Mouse (Mus musculus) WW6 (cell line): Measurements from ENCODE around the gene Pparg.
A peak's percentile ranks its signal among the peaks of the same experiment; 100 is the strongest.

Source experiments
- DNase-seq: peaks from one replicate; pipeline ENCODE4 v3.0.0-alpha.2; 2013; ENCODE audit warnings: low read depth, low spot score

Pparg gene

DNA sequence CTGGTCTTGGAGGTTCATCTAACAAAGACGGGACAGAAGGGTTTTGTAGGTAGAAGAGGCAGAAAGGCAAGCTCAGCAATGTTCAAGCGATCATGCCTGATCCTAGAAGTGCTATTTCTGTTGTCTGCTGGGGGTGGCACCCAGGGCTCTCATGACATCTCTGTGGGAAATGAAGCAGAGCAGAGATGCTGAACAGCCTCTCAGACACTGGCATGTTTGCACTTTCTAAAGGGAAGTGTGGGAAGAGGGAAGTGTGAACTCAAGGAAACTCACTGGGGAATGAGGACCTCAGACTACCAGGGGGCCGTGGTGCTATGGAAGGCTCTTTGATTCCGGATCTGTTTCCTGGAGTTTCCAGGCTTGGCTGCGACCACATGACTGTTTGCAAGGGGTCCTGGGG lies 144.2 kb downstream of the Pparg start:
- DNase-seq = no peak

DNA sequence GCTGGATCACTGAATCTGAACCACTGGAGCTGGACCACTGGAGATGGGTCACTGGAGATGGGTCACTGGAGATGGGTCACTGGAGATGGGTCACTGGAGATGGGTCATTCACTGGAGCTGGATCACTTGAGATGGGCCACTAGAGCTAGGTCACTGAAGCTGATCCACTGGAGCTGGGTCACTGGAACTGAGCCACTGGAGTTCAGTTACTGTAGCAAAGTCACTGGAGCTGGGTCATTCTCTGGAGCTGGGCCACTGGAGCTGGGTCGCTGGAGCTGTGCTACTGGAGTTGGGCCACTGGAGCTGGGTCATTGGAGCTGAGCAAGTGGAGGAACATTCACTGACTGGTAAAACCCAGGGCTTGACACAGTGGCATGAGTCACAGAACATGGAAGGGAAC lies 145.7 kb downstream of the Pparg start:
- no peak for DNase-seq

GRCm38 (mm10) chr6:115511447-115511846 lies 150.7 kb downstream of the Pparg start:
- no peak for DNase-seq

- no peak for DNase-seq
Measured at GRCm38 (mm10) chr6:115513207-115513606, 152.5 kb downstream of the Pparg start.

DNA sequence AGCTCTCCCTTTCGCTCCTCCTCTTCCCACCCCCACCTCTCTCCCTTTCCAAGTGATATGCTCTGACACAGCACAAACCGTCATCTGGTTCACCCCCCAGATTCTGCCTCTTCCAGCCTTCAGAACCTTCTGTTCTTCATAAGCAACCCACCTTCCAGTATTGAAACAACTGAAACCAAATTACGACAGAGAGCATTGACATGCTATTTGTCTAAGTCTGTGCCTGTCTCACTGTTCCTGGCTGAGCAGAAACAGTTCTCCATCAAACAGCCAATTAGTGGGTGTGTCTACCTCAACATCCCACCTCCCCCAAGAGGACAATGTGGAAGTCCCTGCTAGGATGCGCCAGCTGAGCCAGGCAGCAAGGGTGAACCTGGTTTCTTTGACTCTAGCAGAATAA lies 157.2 kb downstream of the Pparg start:
- no peak for DNase-seq

- no peak for DNase-seq
Measured at GRCm38 (mm10) chr6:115518352-115518751, 157.6 kb downstream of the Pparg start.

GRCm38 (mm10) chr6:115519275-115519699 lies 158.5 kb downstream of the Pparg start:
- DNase-seq = no peak

- no peak for DNase-seq
Measured at GRCm38 (mm10) chr6:115521923-115522322, 161.2 kb downstream of the Pparg start.

GRCm38 (mm10) chr6:115522691-115523146 lies 162.0 kb downstream of the Pparg start:
- DNase-seq = no peak

DNA sequence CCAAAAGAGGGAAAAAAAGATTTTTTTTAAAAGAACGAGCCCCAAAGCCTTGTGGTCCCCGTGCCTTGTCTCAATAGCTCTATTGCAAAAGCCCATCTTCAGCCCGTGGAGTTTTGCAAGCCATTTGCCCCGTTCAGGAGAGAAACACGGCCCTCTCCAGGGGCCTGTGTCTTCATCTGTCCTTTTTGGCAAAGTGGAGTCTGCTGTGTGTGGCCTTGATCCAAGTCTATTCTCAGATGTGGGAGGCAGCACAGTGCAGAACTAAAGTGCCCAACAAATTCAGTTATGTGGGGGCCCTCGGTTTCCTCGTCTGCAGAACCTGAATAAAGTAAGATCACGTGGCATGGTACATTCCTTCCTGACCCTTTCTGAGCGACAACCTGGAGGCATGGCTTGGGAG lies 162.4 kb downstream of the Pparg start:
- DNase-seq = no peak

DNA sequence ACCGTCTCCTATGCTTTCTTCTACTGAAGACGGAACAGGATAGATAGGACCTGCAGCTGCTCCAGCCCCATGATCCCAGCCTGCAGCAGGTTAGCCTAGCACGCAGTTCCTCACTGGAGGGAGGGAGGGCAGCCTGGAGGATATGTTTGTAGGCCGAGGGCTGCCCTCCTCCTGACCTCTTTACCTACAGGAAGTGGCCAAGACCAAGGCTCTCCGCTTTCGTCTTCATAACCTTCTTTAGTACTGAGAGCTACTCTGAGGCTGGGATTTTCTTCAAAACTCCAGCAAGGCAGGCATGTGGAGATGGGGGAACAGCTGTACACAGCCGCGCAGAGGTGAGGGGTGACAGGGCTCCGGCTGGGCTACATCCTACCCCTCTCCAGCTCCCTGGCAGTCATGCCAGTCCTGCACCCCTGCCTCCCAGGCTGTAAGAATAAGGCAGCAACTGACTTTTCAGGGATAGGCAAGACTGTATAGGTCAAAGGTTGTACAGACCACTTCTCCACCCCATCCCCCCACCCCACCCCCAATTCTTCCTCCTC lies 163.8 kb downstream of the Pparg start:
- DNase-seq = no peak

GRCm38 (mm10) chr6:115527418-115527817 lies 166.7 kb downstream of the Pparg start:
- DNase-seq = no peak

- no peak for DNase-seq
Measured at GRCm38 (mm10) chr6:115528372-115528771, 167.6 kb downstream of the Pparg start.

DNA sequence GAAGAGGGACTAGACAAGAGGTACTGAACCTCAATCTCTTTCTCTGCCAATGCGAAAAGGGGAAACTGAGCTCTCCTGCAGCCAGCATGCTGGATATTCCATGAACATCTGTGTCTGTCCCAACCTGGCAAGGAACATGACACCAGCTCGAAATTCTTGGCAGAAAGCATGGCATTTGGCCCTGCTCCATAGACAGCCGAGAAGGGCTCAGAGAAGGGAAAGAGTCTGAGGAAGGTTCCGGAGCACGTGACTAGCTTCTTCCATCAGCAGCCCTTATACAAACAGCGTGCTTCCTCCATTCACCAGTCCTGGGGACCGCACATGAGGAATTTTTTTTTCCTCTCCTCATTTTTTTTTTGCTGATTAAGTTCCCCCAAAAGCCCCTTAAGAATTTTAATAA lies 173.9 kb downstream of the Pparg start:
- no peak for DNase-seq

- DNase-seq = no peak
Measured at GRCm38 (mm10) chr6:115536169-115536568, 175.4 kb downstream of the Pparg start.

DNA sequence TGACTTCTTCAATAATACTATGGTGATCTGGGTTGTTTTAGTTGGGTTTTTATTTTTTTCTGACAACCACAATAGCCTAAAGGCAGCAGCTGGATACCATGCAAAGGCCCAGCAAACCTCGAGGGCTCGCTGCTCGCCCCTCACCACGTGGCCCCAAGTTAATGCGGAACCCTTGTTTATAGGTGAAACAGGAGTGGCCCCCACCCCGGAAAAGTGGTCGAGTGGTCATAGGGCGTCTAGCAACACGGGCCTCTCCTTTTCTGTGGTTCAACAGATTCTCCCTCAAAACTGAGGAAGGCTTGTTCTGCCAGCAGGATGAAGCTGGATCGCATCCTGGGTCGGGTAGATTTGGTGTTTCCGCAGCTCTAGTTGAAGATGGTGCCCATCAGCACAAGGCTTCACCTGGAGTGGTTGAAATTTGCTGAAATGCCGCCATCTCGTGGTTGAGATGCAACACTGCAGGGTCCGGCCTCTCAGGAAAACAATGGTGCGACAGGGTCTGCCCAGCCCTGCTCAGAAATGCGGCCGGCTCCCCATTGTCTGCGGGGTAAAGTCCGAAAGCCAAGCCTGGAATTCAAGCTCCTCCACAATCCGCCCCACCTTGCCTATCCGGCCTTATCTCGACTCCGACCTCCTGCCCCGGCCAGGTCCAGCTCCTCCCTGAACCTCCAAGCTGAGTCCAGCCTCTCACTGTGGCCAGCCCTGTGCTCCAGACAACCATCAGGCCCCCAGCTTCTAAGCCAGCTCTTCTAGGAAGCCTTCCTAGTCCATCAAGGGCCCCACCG lies 178.1 kb downstream of the Pparg start:
- peak; percentile 92 for DNase-seq
